Mouse (Mus musculus): ENCODE results near the gene Cpn2.

DNA sequence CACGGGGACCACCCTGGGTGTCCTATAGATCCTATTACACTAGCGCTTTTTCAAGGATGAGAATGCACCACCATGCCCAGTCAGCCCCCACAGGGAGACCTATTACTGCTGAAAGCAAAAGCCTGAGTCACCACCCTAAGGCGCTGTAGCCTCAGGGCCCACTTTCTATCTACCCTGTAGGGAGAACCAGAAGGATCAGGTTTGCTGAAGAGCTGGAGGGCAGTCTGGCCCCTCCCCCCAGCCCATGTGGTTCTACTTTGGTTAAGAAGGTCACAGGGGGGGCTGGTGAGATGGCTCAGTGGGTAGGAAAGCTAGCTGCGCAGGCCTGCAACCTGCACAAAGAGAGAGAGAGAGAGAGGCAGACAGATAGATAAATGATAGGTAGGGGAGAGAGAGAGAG lies 18.4 kb upstream of the Cpn2 start:
- TF ChIP-seq CTCF (IDR thresholded peaks at IDR 0.05; ENCODE audit: low read depth): no peak
- no peak for TF ChIP-seq EP300 (IDR thresholded peaks at IDR 0.05; ENCODE audit: low read depth)
